Mouse (Mus musculus) T-helper 17 cell (primary cell): ENCODE data around the gene Gm42715.

ENCODE experiments used
- in situ Hi-C, 2 experiments: fragments of 300-600 bp; cut with MboI, MseI; formaldehyde crosslinking; loops; 1 replicate in 1 of 2; 2 replicates in 1 of 2; pipeline ENCODE4 v1.15.1; 2025; ENCODE audit warnings: high pct_unique_total_duplicates in 2 of 2

Gm42715 gene

GRCm38 (mm10) chr7:127491846-127492245 is 27.5 kb upstream of the Gm42715 start:
- in situ Hi-C loops = loop anchor here in 1 of 2 experiments (5.0 kb wide), 1 partner anchor 130 kb away; no protein-coding TSS in a partner anchor

GRCm38 (mm10) chr7:127494648-127495047 is 24.7 kb upstream of the Gm42715 start:
- in situ Hi-C loops = loop anchor here in 1 of 2 experiments (5.0 kb wide), 1 partner anchor 132 kb away; no protein-coding TSS in a partner anchor

- in situ Hi-C loops = no loop called here
These were observed 22.0 kb upstream of the Gm42715 start for GRCm38 (mm10) chr7:127497382-127497781.

GRCm38 (mm10) chr7:127498407-127498806 is 21.0 kb upstream of the Gm42715 start:
- in situ Hi-C loops = no loop called here

GRCm38 (mm10) chr7:127508291-127508690 is 11.1 kb upstream of the Gm42715 start:
- in situ Hi-C loops = loop anchor here in 1 of 2 experiments (5.0 kb wide), 1 partner anchor 146 kb away; no protein-coding TSS in a partner anchor

GRCm38 (mm10) chr7:127509830-127510229 is 9.6 kb upstream of the Gm42715 start:
- in situ Hi-C loops = loop anchor here in 1 of 2 experiments (5.0 kb wide), 1 partner anchor 148 kb away; no protein-coding TSS in a partner anchor

- in situ Hi-C loops = no loop called here
These were observed 8.1 kb upstream of the Gm42715 start for GRCm38 (mm10) chr7:127511241-127511640.

- in situ Hi-C loops = no loop called here
These were observed 7.6 kb upstream of the Gm42715 start, which contains the start of gene Srcap for GRCm38 (mm10) chr7:127511808-127512230. Gene Srcap (plus strand): TSS chr7:127511983.

GRCm38 (mm10) chr7:127512231-127513015 is 7.0 kb upstream of the Gm42715 start:
- in situ Hi-C loops = no loop called here

GRCm38 (mm10) chr7:127513016-127513390 is 6.4 kb upstream of the Gm42715 start:
- in situ Hi-C loops = no loop called here

- in situ Hi-C loops = no loop called here
These were observed 5.6 kb upstream of the Gm42715 start for GRCm38 (mm10) chr7:127513781-127514180.

GRCm38 (mm10) chr7:127515846-127516245 is 3.5 kb upstream of the Gm42715 start:
- in situ Hi-C loops = no loop called here

- in situ Hi-C loops = no loop called here
These were observed 3.0 kb upstream of the Gm42715 start for GRCm38 (mm10) chr7:127516344-127516743.

GRCm38 (mm10) chr7:127541671-127542070 is 22.3 kb downstream of the Gm42715 start:
- in situ Hi-C loops = loop anchor here in 1 of 2 experiments (25.0 kb wide), 1 partner anchor 979 kb away; the partner anchor contains the start of gene Eif3c

- in situ Hi-C loops = loop anchor here in 1 of 2 experiments (25.0 kb wide), 1 partner anchor 987 kb away; the partner anchor contains the start of gene Eif3c
These were observed 29.9 kb downstream of the Gm42715 start for GRCm38 (mm10) chr7:127549116-127549835.

GRCm38 (mm10) chr7:127551558-127551957 is 32.2 kb downstream of the Gm42715 start:
- in situ Hi-C loops = loop anchor here in 1 of 2 experiments (10.0 kb wide), 1 partner anchor 227 kb away; no protein-coding TSS in a partner anchor

- in situ Hi-C loops = no loop called here
These were observed 41.2 kb downstream of the Gm42715 start for GRCm38 (mm10) chr7:127560580-127560979.

- in situ Hi-C loops = no loop called here
These were observed 42.0 kb downstream of the Gm42715 start, which contains the start of gene Tmem265 for GRCm38 (mm10) chr7:127561340-127561858. Gene Tmem265 (plus strand): TSS chr7:127561390.

- in situ Hi-C loops = no loop called here
These were observed 45.2 kb downstream of the Gm42715 start for GRCm38 (mm10) chr7:127564381-127565150.

- in situ Hi-C loops = no loop called here
These were observed 53.6 kb downstream of the Gm42715 start, which contains the start of gene Phkg2 for GRCm38 (mm10) chr7:127572895-127573471. Gene Phkg2 (plus strand): TSS chr7:127573340.
